Mouse (Mus musculus): ENCODE measurements around the gene Slc2a1.

- TF ChIP-seq CTCF (IDR thresholded peaks at IDR 0.05; ENCODE audit: borderline replicate concordance, control insufficient read depth, extremely low read depth, insufficient read depth, low read length, poor library complexity) (no peak), POLR2A (IDR thresholded peaks at IDR 0.05; ENCODE audit: control insufficient read depth, extremely low read depth, insufficient read depth, low read length, poor library complexity) (no peak)
Observed at GRCm38 (mm10) chr4:119121249-119121648, 12.7 kb downstream of the Slc2a1 start.
